Mouse (Mus musculus) hindbrain, postnatal 0 days (tissue): ENCODE results near the gene Hist1h2bf. TPM values are rescaled to one million over a fixed set of nuclear protein-coding genes. Genes with fewer than 3 reads are reported as not detected.
"Not testable (repeated sequence)": the region's sequence is repeated elsewhere in the genome, so short reads cannot be mapped to it uniquely, and the experiment has no call there.

Experiments
- ATAC-seq: fragments of 200-750 bp; cut with Nextera tagmentation; 2 replicates; pipeline ENCODE4 v1.8.0; 2017; ENCODE audit warnings: mild to moderate bottlenecking, moderate TSS enrichment, moderate library complexity
- DNase-seq: peaks from one replicate; pipeline ENCODE4 v3.0.0-alpha.2; 2015; ENCODE audit warnings: low spot score
- H3K27ac ChIP-seq: fragments of 300-500 bp; sonication (generic); 2 replicates; pipeline ENCODE4 v1.5.1; 2014; ENCODE audit warnings: mild to moderate bottlenecking
- H3K27me3 ChIP-seq: fragments of 300-500 bp; sonication (generic); 2 replicates; pipeline ENCODE4 v1.6.1; 2014; ENCODE audit warnings: low read length, mixed read lengths; ENCODE audit not compliant: insufficient read depth
- H3K36me3 ChIP-seq: fragments of 300-500 bp; sonication (generic); 2 replicates; pipeline ENCODE4 v1.6.1; 2014; ENCODE audit warnings: low read length, mixed read lengths; ENCODE audit not compliant: insufficient read depth
- H3K4me1 ChIP-seq: fragments of 300-500 bp; sonication (generic); 2 replicates; pipeline ENCODE4 v1.6.1; 2014; ENCODE audit warnings: antibody characterized with exemption, low read length, mixed read lengths; ENCODE audit not compliant: insufficient read depth
- H3K4me2 ChIP-seq: fragments of 300-500 bp; sonication (generic); 2 replicates; pipeline ENCODE4 v1.6.1; 2014; ENCODE audit warnings: low read depth, mild to moderate bottlenecking, low read length, moderate library complexity, mixed read lengths
- H3K4me3 ChIP-seq: fragments of 300-500 bp; sonication (generic); 2 replicates; pipeline ENCODE4 v1.5.1; 2014; ENCODE audit warnings: low read length
- H3K9ac ChIP-seq: fragments of 300-500 bp; sonication (generic); replicated peaks from 2 replicates; pipeline ENCODE4 v1.6.1; 2014; ENCODE audit warnings: mild to moderate bottlenecking, low read length, moderate library complexity, mixed read lengths
- H3K9me3 ChIP-seq: fragments of 300-500 bp; sonication (generic); 2 replicates; pipeline ENCODE4 v1.6.1; 2016; ENCODE audit warnings: low read length, mixed read lengths
- CTCF ChIP-seq: IDR thresholded peaks from 2 replicates; pipeline ENCODE4 v1.5.1; 2016; ENCODE audit warnings: antibody characterized with exemption, control low read depth, low read depth
- WGBS: fragments of 180-500 bp; shearing (Covaris S2); extraction: QIAGEN DNeasy Blood & Tissue Kit; methylation state at CpG from one replicate; pipeline ENCODE4 v1.1.7; 2014; 5-methylcytosine and 5-hydroxymethylcytosine counted together
- polyA plus RNA-seq: library from polyadenylated mRNA; unstranded; fragments of >200 nt; fragmentation: Nextera tagmentation; extraction: Ambion mirVana; gene quantifications from 2 replicates; pipeline ENCODE4 v1.2.1, GENCODE M21; 2015
- total RNA-seq: library from RNA; depleted of rRNA; stranded (reverse); fragments of >200 nt; gene quantifications from 2 replicates; pipeline ENCODE4 v1.2.3, GENCODE M21; 2014

Gene Hist1h2bf
- total and polyA plus RNA-seq, 2 experiments from 2014 or later, result 1.3 to 695 TPM

DNA sequence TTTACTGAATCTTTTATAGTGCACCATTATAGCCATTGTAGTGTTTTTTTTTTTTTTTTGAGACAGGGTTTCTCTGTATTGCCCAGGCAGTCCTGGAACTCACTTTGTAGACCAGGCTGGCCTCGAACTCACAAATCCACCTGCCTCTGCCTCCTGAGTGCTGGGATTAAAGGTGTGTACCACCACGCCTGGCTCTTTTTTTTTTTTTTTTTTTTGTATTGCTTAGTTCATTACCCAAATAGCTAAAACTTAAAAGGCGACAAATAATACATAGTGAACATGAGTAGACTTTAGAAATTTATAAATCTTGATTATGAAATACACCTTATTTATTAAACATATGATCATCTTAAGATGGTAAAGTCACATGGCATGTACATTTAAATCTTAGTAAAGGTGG lies 32.5 kb downstream of the Hist1h2bf start:
- no peak for DNase-seq
- TF ChIP-seq CTCF, result no peak
- Histone ChIP-seq H3K9ac (no peak overlapping the region), H3K4me1 (no peaks in the 10 kb centered on the region), H3K27me3 (no peaks in the 10 kb centered on the region), H3K4me2 (no peak overlapping the region), H3K27ac (no peak overlapping the region), H3K4me3 (no peak overlapping the region), H3K9me3 (no peaks in the 10 kb centered on the region), H3K36me3 (no peaks in the 10 kb centered on the region)
- WGBS, result 81% methylated on average over 3 of the region's 3 CpGs
- no peak for ATAC-seq

- H3K27me3 ChIP-seq, H3K4me2 ChIP-seq, H3K4me1 ChIP-seq, H3K9ac ChIP-seq, ATAC-seq, H3K4me3 ChIP-seq, DNase-seq, H3K9me3 ChIP-seq, H3K36me3 ChIP-seq, H3K27ac ChIP-seq: not testable (repeated sequence)
- 87% methylated on average over 1 of the region's 1 CpGs for WGBS
Measured at GRCm38 (mm10) chr13:23539821-23540220, 34.2 kb downstream of the Hist1h2bf start.

DNA sequence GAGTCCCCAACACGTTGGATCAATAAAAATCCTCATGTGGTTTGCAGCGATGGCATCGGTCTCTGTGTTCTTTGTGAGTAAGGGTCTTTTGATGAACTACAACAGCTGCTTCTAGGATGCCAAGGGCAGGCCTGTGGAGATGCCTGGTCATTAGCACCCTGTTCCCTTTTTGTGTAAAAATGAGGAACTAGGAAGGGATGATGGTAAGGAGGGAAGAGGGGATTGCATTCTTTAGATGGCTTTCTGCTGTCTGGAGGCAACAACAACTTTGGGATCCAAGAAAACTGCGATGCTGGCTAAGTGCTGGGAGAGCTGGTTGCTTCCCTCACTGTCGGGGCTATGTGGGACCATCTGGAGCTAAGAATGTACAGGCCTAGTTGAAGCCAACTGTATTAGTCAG lies 35.7 kb downstream of the Hist1h2bf start:
- Histone ChIP-seq H3K4me3 (no peak overlapping the region), H3K27me3 (no peaks in the 10 kb centered on the region), H3K4me2 (no peak overlapping the region), H3K36me3 (no peaks in the 10 kb centered on the region), H3K9me3 (no peaks in the 10 kb centered on the region), H3K9ac (no peak overlapping the region), H3K4me1 (peaks cover 7% of the 10 kb centered on the region; the same call in 1 of the 2 replicates), H3K27ac (no peak overlapping the region)
- DNase-seq (no peak), ATAC-seq (no peak)
- no peak for TF ChIP-seq CTCF
- WGBS, result 73% methylated on average over 5 of the region's 5 CpGs

- Histone ChIP-seq H3K4me1 (peaks cover 7% of the 10 kb centered on the region; the same call in 1 of the 2 replicates), H3K9ac (no peak overlapping the region), H3K27ac (no peak overlapping the region), H3K36me3 (no peaks in the 10 kb centered on the region), H3K9me3 (no peaks in the 10 kb centered on the region), H3K4me3 (no peak overlapping the region), H3K27me3 (no peaks in the 10 kb centered on the region), H3K4me2 (peak overlapping the region; percentile 61; the same call in 1 of the 2 replicates)
- no peak for DNase-seq
- WGBS, result 74% methylated on average over 3 of the region's 3 CpGs
- no peak for TF ChIP-seq CTCF
- no peak for ATAC-seq
Measured at GRCm38 (mm10) chr13:23537006-23537710, 36.8 kb downstream of the Hist1h2bf start.

DNA sequence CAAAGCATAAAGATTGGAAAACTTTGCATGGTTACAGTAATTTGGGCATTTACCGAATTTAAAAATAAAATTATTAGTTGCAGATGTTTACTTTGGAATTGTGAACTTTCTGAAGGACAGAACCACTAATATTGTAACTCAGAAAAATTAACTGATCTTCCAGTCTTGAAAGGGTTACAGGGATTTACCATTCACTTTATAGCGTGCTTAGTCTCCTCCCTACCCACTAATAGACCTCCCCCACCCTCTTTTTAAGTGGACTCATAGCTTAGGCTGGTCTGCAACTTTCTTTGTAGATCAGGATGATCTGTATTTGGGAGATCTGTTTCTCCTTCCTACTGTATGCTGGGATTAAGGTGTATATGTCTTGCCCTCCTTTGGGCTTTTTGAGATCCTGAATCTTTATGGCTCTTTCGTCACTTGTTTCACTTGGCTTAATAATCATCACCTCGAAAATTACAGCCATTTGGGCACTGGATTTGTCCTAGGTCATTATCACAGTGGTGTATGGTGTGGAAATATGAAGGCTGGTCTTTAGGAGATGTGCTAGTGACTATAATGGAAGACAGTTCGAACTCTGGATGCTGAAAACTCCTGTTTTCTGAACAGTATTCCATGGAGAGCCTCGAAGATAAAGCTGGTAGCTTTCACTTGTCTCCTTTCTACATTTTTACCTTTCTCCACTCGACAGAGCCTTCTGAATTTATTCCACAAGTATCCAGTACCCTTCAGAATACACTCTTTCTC lies 37.7 kb downstream of the Hist1h2bf start:
- TF ChIP-seq CTCF, result no peak
- Histone ChIP-seq H3K4me1 (peaks cover 7% of the 10 kb centered on the region; the same call in 1 of the 2 replicates), H3K9me3 (no peaks in the 10 kb centered on the region), H3K36me3 (no peaks in the 10 kb centered on the region), H3K9ac (no peak overlapping the region), H3K4me3 (peak overlapping the region; percentile 49), H3K27me3 (no peaks in the 10 kb centered on the region), H3K4me2 (peak overlapping the region; percentile 61), H3K27ac (no peak overlapping the region)
- no peak for ATAC-seq
- DNase-seq, result no peak
- WGBS, result 22% methylated on average over 7 of the region's 7 CpGs

DNA sequence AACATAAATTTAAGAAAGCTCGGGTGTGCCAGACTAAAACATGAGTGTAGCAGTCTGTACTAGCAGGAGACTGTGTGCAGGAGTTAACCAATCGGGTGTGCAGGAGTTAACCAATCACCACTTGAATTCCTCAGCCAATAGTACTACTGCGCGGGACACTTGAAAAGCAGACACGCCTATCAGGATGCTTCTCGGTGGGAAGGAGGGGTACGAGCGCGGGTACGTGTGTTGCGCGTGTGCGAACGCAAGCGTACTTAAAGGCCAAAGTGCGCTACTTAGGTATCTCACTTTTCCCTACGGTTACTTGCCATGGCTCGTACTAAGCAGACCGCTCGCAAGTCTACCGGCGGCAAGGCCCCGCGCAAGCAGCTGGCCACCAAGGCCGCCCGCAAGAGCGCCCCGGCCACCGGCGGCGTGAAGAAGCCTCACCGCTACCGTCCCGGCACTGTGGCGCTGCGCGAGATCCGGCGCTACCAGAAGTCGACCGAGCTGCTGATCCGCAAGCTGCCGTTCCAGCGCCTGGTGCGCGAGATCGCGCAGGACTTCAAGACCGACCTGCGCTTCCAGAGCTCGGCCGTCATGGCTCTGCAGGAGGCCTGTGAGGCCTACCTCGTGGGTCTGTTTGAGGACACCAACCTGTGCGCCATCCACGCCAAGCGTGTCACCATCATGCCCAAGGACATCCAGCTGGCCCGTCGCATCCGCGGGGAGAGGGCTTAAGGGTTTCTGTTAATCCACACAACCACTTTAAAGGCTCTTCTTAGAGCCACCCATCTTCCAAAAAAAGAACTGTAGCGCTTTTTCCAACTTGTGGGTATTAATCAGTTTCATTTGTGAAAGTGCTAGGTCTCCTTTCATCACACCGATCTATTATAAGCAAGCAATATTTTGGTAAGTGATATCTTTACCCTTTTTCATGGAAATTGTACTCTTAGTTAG lies 38.6 kb downstream of the Hist1h2bf start, which contains the start of gene Hist1h3g:
Gene Hist1h3g, plus strand, starts transcription at position 286 of the 939 bp plus-strand sequence.
- DNase-seq, result peak; percentile 96
- H3K9ac ChIP-seq, result peak within 1 kb of the TSS; percentile 25; the same call in 1 of the 2 replicates
- peak; percentile 92 for ATAC-seq
- H3K27me3 ChIP-seq, H3K36me3 ChIP-seq, H3K9me3 ChIP-seq, H3K4me1 ChIP-seq: not testable (repeated sequence)
- H3K4me2 ChIP-seq, result peak within 1 kb of the TSS; percentile 61
- H3K27ac ChIP-seq, result peak within 1 kb of the TSS; percentile 64; the same call in 1 of the 2 replicates
- H3K4me3 ChIP-seq, result peak within 1 kb of the TSS; percentile 49
- under 1% methylated on average over 42 of the region's 62 CpGs for WGBS
